Comparison of ENCODE assay signal across 14 mouse cellular contexts in the genomic region with DNA sequence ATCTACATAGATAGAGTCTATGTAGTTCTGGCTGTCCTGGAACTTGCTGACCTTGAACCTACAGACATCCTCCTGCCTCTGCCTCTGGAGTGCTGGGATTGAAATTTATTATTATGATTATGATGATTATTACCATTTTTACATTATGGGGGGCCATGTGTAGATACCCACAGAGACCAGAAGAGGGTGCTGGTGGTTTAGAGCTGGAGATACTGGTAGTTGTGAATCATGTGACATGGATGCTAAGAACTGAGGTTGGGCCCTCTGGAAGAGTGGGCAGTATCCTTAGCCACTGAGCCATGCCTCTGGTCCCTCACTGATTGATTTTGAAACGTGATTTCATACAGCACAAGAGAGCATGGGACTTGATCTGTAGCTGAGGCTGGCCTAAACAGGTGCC. TPM values are rescaled to one million over a fixed set of nuclear protein-coding genes. Genes with fewer than 3 reads are reported as not detected.
A peak's percentile ranks its signal among the peaks of the same experiment; 100 is the strongest.
DNase-seq lines count a peak whose midpoint lies in the region; ATAC-seq and TF ChIP-seq lines count a peak whose summit lies in the region.
"Had no signal": no experiment of that assay in that cellular context is flagged by ENCODE, and none has a peak within 500 bp of the region (broad histone marks: within the 10 kb centered on the region; RNA-seq: fewer than 3 reads in every experiment).

No protein-coding gene starts in this region.

- TF ChIP-seq CTCF in layer of hippocampus, adult 2 months (conservative IDR thresholded peaks at IDR 0.05) = peak; percentile 67
- no peak for TF ChIP-seq CTCF in C2C12 (IDR thresholded peaks at IDR 0.05; ENCODE audit: control insufficient read depth, insufficient read depth, insufficient read length)
- TF ChIP-seq CTCF in cortical plate, adult 2 months (IDR thresholded peaks at IDR 0.05; ENCODE audit: extremely low read depth, insufficient read depth, low read length) = peak; percentile 29; the same call in 1 of the 2 replicates

- TF ChIP-seq POLR2A in cortical plate, adult 2 months (IDR thresholded peaks at IDR 0.05; ENCODE audit: extremely low read depth, insufficient read depth, low read length) = no peak

- peak overlapping the region; percentile 96; the same call in 1 of the 2 replicates for H3K4me2 ChIP-seq in forebrain, embryonic 13.5 days
- no peak overlapping the region for H3K4me2 ChIP-seq in forebrain, embryonic 11.5 days (ENCODE audit: low read depth, low read length, severe bottlenecking)
- H3K4me2 ChIP-seq: midbrain, embryonic 11.5 days had no signal

- peaks cover 48% of the 10 kb centered on the region for H3K4me1 ChIP-seq in forebrain, embryonic 13.5 days
- H3K4me1 ChIP-seq in forebrain, embryonic 11.5 days (replicated peaks; ENCODE audit: control insufficient read depth, insufficient read depth, low read length) = peaks cover 9% of the 10 kb centered on the region
- H3K4me1 ChIP-seq in cortical plate, adult 2 months (ENCODE audit: control insufficient read depth, insufficient read depth, low read length) = peaks cover 3% of the 10 kb centered on the region

- H3K9me3 ChIP-seq in forebrain, embryonic 13.5 days (replicated peaks) = no peaks in the 10 kb centered on the region
- no peaks in the 10 kb centered on the region for H3K9me3 ChIP-seq in forebrain, embryonic 11.5 days (ENCODE audit: control insufficient read depth, low read length)
- H3K9me3 ChIP-seq: lung, embryonic 15.5 days; neural tube, embryonic 12.5 days had no signal

- no peaks in the 10 kb centered on the region for H3K79me2 ChIP-seq in C2C12 (ENCODE audit: control insufficient read depth, insufficient read depth)

- no peak overlapping the region for H3K4me3 ChIP-seq in forebrain, embryonic 13.5 days
- no peak overlapping the region for H3K4me3 ChIP-seq in forebrain, embryonic 11.5 days (ENCODE audit: low read depth, low read length)
- H3K4me3 ChIP-seq in layer of hippocampus, adult 2 months = no peak overlapping the region
- H3K4me3 ChIP-seq in C2C12 (ENCODE audit: insufficient read depth, poor library complexity, severe bottlenecking) = no peak overlapping the region
- peak overlapping the region; percentile 68; the same call in 1 of the 2 replicates for H3K4me3 ChIP-seq in cortical plate, adult 2 months (ENCODE audit: insufficient read depth, low read length)
- H3K4me3 ChIP-seq: neural tube, embryonic 12.5 days had no signal

- peaks cover 19% of the 10 kb centered on the region for H3K36me3 ChIP-seq in forebrain, embryonic 13.5 days (ENCODE audit: poor library complexity, severe bottlenecking)
- H3K36me3 ChIP-seq in forebrain, embryonic 11.5 days (ENCODE audit: control insufficient read depth, insufficient read depth, low read length) = peaks cover 6% of the 10 kb centered on the region; the same call in 1 of the 2 replicates
- H3K36me3 ChIP-seq in C2C12 (ENCODE audit: control insufficient read depth, insufficient read depth) = peaks cover 3% of the 10 kb centered on the region

- H3K27me3 ChIP-seq in forebrain, embryonic 13.5 days = peaks cover 10% of the 10 kb centered on the region
- no peaks in the 10 kb centered on the region for H3K27me3 ChIP-seq in forebrain, embryonic 11.5 days (ENCODE audit: control insufficient read depth, insufficient read depth, low read length)
- no peaks in the 10 kb centered on the region for H3K27me3 ChIP-seq in C2C12 (ENCODE audit: control insufficient read depth, insufficient read depth, insufficient read length)

- no peak for ATAC-seq in forebrain, embryonic 13.5 days
- no peak for ATAC-seq in forebrain, embryonic 11.5 days (replicated peaks; ENCODE audit: low FRiP score)
- ATAC-seq: inflammation-experienced regulatory T-cells, adult 6 months had no signal

- no peaks in the 10 kb centered on the region for H3K79me3 ChIP-seq in C2C12 (ENCODE audit: low read depth)

- WGBS in forebrain, embryonic 13.5 days = 83% methylated on average over 1 of the region's 1 CpGs
- WGBS in forebrain, embryonic 11.5 days = 64% methylated on average over 1 of the region's 1 CpGs

- H3K27ac ChIP-seq in forebrain, embryonic 13.5 days = no peak overlapping the region
- H3K27ac ChIP-seq in forebrain, embryonic 11.5 days (ENCODE audit: low read depth, low read length) = no peak overlapping the region
- H3K27ac ChIP-seq in layer of hippocampus, adult 2 months = peak overlapping the region; percentile 94
- no peak overlapping the region for H3K27ac ChIP-seq in cortical plate, adult 2 months (ENCODE audit: insufficient read depth, low read length)
- H3K27ac ChIP-seq: lung, embryonic 15.5 days; neural tube, embryonic 12.5 days had no signal

- no peak overlapping the region for H3K9ac ChIP-seq in forebrain, embryonic 13.5 days
- H3K9ac ChIP-seq in forebrain, embryonic 11.5 days (ENCODE audit: low read length) = no peak overlapping the region
- H3K9ac ChIP-seq: lung, embryonic 15.5 days had no signal

- no peak overlapping the region for H3ac ChIP-seq in C2C12 (ENCODE audit: control insufficient read depth, insufficient read length, low read depth)

- DNase-seq in forebrain, embryonic 11.5 days (ENCODE audit: low spot score) = no peak
- DNase-seq in layer of hippocampus, adult 2 months (ENCODE audit: low spot score in 2 of 2) = no peak
- DNase-seq in layer of hippocampus, adult 9-10 months (ENCODE audit: low spot score) = no peak
- DNase-seq in kidney, postnatal 4 days = no peak
- DNase-seq in right cerebral cortex, postnatal 36 days (ENCODE audit: low spot score in 2 of 2) = no peak
- DNase-seq: layer of hippocampus, adult 9-11 months; left cerebral cortex, postnatal 4 days had no signal

TF ChIP-seq in C2C12, 6 proteins besides CTCF, POLR2A, EP300 and RAD21:
- no peak for TF ChIP-seq MYOG (IDR thresholded peaks at IDR 0.05; ENCODE audit: control insufficient read depth, extremely low read depth, insufficient read length)
- TF ChIP-seq USF1 (IDR thresholded peaks at IDR 0.05; ENCODE audit: low read depth) = peak; percentile 58
- no peak for TF ChIP-seq MAX (IDR thresholded peaks at IDR 0.05)
- TF ChIP-seq CEBPB (IDR thresholded peaks at IDR 0.05; ENCODE audit: low read depth) = no peak

RNA-seq across cellular contexts. Expression of gene Arhgef25, which starts 3.4 kb away (rescaled TPM):
- 24.3 and 25.8 TPM in 2 replicates for polyA plus RNA-seq in forebrain, embryonic 13.5 days (2015; fragmentation: Nextera tagmentation; extraction: Ambion mirVana)
- polyA plus RNA-seq in forebrain, embryonic 11.5 days (2014; fragmentation: Nextera tagmentation; extraction: Ambion mirVana) = 31.6 and 33.5 TPM in 2 replicates
- total RNA-seq in layer of hippocampus, adult 2 months (2021) = 100 to 1,000 TPM; 395 to 408 TPM
- polyA plus RNA-seq in C2C12 (2012; fragmentation: generic; extraction: Trizol) = 31.8 TPM
- 225 and 288 TPM in 2 replicates for polyA plus RNA-seq in cortical plate, adult 2 months (2012; rRNA removed)

RNA-seq across cellular contexts. Expression of gene Slc26a10, which starts 6.0 kb away (rescaled TPM):
- 0.93 and 1.1 TPM in 2 replicates for polyA plus RNA-seq in forebrain, embryonic 13.5 days (2015; fragmentation: Nextera tagmentation; extraction: Ambion mirVana)
- polyA plus RNA-seq in forebrain, embryonic 11.5 days (2014; fragmentation: Nextera tagmentation; extraction: Ambion mirVana) = 0.93 and 1.1 TPM in 2 replicates
- total RNA-seq in layer of hippocampus, adult 2 months (2021) = 10 to 100 TPM; 21.9 to 25.4 TPM
- polyA plus RNA-seq in C2C12 (2012; fragmentation: generic; extraction: Trizol) = 2.9 TPM
- polyA plus RNA-seq in cortical plate, adult 2 months (2012; rRNA removed) = 8.7 TPM in 2 replicates

RNA-seq across cellular contexts. Expression of gene Dtx3, which starts 9.1 kb away (rescaled TPM):
- 150 and 155 TPM in 2 replicates for polyA plus RNA-seq in forebrain, embryonic 13.5 days (2015; fragmentation: Nextera tagmentation; extraction: Ambion mirVana)
- polyA plus RNA-seq in forebrain, embryonic 11.5 days (2014; fragmentation: Nextera tagmentation; extraction: Ambion mirVana) = 157 and 170 TPM in 2 replicates
- total RNA-seq in layer of hippocampus, adult 2 months (2021) = 100 to 1,000 TPM; 227 to 255 TPM
- 24.4 TPM for polyA plus RNA-seq in C2C12 (2012; fragmentation: generic; extraction: Trizol)
- 371 and 407 TPM in 2 replicates for polyA plus RNA-seq in cortical plate, adult 2 months (2012; rRNA removed)

RNA-seq across cellular contexts. Expression of gene B4galnt1, which starts 21.4 kb away (rescaled TPM):
- 15.7 and 16.7 TPM in 2 replicates for polyA plus RNA-seq in forebrain, embryonic 13.5 days (2015; fragmentation: Nextera tagmentation; extraction: Ambion mirVana)
- polyA plus RNA-seq in forebrain, embryonic 11.5 days (2014; fragmentation: Nextera tagmentation; extraction: Ambion mirVana) = 7.8 and 8.4 TPM in 2 replicates
- 100 to 1,000 TPM; 116 to 123 TPM for total RNA-seq in layer of hippocampus, adult 2 months (2021)
- polyA plus RNA-seq in C2C12 (2012; fragmentation: generic; extraction: Trizol) = 23.8 TPM
- polyA plus RNA-seq in cortical plate, adult 2 months (2012; rRNA removed) = 127 and 129 TPM in 2 replicates

RNA-seq across cellular contexts. Expression of gene Pip4k2c, which starts 24.9 kb away (rescaled TPM):
- 18.8 and 19.5 TPM in 2 replicates for polyA plus RNA-seq in forebrain, embryonic 13.5 days (2015; fragmentation: Nextera tagmentation; extraction: Ambion mirVana)
- 16.4 and 17.2 TPM in 2 replicates for polyA plus RNA-seq in forebrain, embryonic 11.5 days (2014; fragmentation: Nextera tagmentation; extraction: Ambion mirVana)
- total RNA-seq in layer of hippocampus, adult 2 months (2021) = 10 to 100 TPM; 98.0 to 98.6 TPM
- polyA plus RNA-seq in C2C12 (2012; fragmentation: generic; extraction: Trizol) = 25.8 TPM
- 116 and 117 TPM in 2 replicates for polyA plus RNA-seq in cortical plate, adult 2 months (2012; rRNA removed)
